Mouse (Mus musculus): Measurements from ENCODE around the gene Zscan21. TPM values are rescaled to one million over a fixed set of nuclear protein-coding genes. Genes with fewer than 3 reads are reported as not detected.
"Not testable (repeated sequence)": the region's sequence is repeated elsewhere in the genome, so short reads cannot be mapped to it uniquely, and the experiment has no call there.

Zscan21 gene
- polyA plus RNA-seq, 1 experiment from 2014 or later = 44.2 TPM

DNA sequence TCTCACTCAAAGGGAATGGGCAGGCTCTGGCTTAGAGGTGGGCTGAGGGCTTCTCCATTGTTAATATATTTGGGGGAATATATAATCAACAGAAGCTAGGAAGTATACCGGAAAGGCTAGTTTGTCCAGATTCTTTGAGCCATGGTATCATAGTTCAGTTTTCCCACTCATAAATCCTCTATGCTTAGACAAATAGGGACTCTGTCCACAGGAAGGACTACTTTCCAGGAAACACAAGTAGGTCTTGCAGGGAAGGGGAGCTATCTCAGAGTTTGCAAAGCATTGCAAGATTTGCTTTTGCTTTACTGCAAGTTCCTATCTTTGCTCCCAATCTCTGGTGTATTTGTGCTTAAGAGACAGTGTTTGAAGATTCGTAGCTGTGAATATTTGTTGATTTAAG, 11.7 kb upstream of the Zscan21 start:
- ATAC-seq (ENCODE audit: insufficient read depth, low FRiP score) = no peak

GRCm38 (mm10) chr5:138107130-138107529, 9.6 kb upstream of the Zscan21 start:
- H3K9me3 ChIP-seq (replicated peaks; ENCODE audit: control insufficient read depth, low read length) = no peaks in the 10 kb centered on the region
- 0 out of 2 replicates have a peak, but pooled peaks cover 7% of the 10 kb centered on the region for H3K36me3 ChIP-seq (ENCODE audit: control insufficient read depth, insufficient read depth, low read length)
- no peak overlapping the region for H3K4me3 ChIP-seq (replicated peaks; ENCODE audit: low read length)
- 0 out of 2 replicates have a peak, but pooled peaks cover 6% of the 10 kb centered on the region for H3K4me1 ChIP-seq (ENCODE audit: control insufficient read depth, insufficient read depth, low read length)
- no peak overlapping the region for H3K9ac ChIP-seq (ENCODE audit: low read length)
- H3K27ac ChIP-seq (ENCODE audit: low read length) = no peak overlapping the region
- H3K4me2 ChIP-seq (ENCODE audit: low read depth, low read length) = no peak overlapping the region
- no peak for ATAC-seq (ENCODE audit: insufficient read depth, low FRiP score)
- no peaks in the 10 kb centered on the region for H3K27me3 ChIP-seq (ENCODE audit: control insufficient read depth, insufficient read depth, low read length)
- WGBS = 60% methylated on average over 3 of the region's 3 CpGs

More for the DNA sequence above, 11.7 kb upstream of the Zscan21 start:
- Histone ChIP-seq H3K9me3 (replicated peaks; ENCODE audit: control insufficient read depth, low read length) (no peaks in the 10 kb centered on the region), H3K27ac (ENCODE audit: low read length) (peak overlapping the region; percentile 4; the same call in 1 of the 2 replicates), H3K36me3 (ENCODE audit: control insufficient read depth, insufficient read depth, low read length) (0 out of 2 replicates have a peak, but pooled peaks cover 10% of the 10 kb centered on the region), H3K4me3 (replicated peaks; ENCODE audit: low read length) (no peak overlapping the region), H3K4me2 (ENCODE audit: low read depth, low read length) (no peak overlapping the region), H3K27me3 (ENCODE audit: control insufficient read depth, insufficient read depth, low read length) (no peaks in the 10 kb centered on the region), H3K4me1 (ENCODE audit: control insufficient read depth, insufficient read depth, low read length) (0 out of 2 replicates have a peak, but pooled peaks cover 6% of the 10 kb centered on the region), H3K9ac (ENCODE audit: low read length) (no peak overlapping the region)
- 70% methylated on average over 2 of the region's 2 CpGs for WGBS

- not testable (repeated sequence) for H3K4me2 ChIP-seq (ENCODE audit: low read depth, low read length); ATAC-seq (ENCODE audit: insufficient read depth, low FRiP score); H3K9ac ChIP-seq (ENCODE audit: low read length); H3K36me3 ChIP-seq (ENCODE audit: control insufficient read depth, insufficient read depth, low read length); H3K4me3 ChIP-seq (replicated peaks; ENCODE audit: low read length); H3K4me1 ChIP-seq (ENCODE audit: control insufficient read depth, insufficient read depth, low read length); H3K27me3 ChIP-seq (ENCODE audit: control insufficient read depth, insufficient read depth, low read length); H3K27ac ChIP-seq (ENCODE audit: low read length); H3K9me3 ChIP-seq (replicated peaks; ENCODE audit: control insufficient read depth, low read length)
- WGBS = 59% methylated on average over 4 of the region's 4 CpGs
These were observed 6.8 kb upstream of the Zscan21 start for GRCm38 (mm10) chr5:138109847-138110396.

DNA sequence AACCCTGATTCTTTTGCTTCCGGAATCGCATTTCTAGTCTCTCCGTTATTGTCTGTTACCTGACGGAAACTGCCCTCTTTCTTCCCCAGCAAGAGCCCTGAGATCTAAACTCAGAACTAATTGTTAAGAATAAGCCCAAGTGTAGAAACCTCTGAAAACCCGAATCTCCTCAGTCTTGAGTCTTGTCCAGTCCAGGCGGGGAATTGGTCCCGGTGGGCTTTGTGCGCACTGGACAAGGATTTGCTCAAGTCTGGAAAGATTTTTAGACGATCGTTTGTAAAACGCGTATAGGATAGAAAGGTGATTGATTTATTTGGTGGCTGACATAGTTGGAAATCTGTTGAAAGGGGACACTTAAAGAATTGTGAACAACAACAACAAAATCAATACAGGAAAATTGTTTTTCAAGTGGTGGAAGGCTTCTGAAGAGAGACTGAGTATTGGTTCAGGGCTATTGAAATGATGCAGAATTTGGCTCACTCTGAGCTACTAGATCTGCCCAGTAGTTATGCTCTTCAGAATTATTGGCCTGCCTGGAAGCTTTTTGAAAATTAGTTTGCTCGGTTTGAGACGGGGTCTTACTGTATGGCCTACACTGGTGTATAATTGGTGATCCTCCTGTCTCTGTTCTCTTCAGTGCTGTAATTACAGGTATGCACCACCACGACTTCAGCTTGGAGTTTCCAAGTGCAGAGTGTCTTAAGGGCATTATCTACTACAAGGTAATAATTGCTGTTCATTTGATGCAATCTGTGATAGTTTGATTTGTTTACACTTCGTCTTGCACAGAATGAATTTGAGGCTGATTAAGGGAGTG, 704 bp downstream of the Zscan21 start:
- Histone ChIP-seq H3K36me3 (ENCODE audit: control insufficient read depth, insufficient read depth, low read length) (peaks cover 7% of the 10 kb centered on the region; the same call in 1 of the 2 replicates), H3K4me3 (replicated peaks; ENCODE audit: low read length) (peak overlapping the region; percentile 82), H3K27ac (ENCODE audit: low read length) (peak overlapping the region; percentile 97), H3K9me3 (replicated peaks; ENCODE audit: control insufficient read depth, low read length) (no peaks in the 10 kb centered on the region), H3K4me2 (ENCODE audit: low read depth, low read length) (peak overlapping the region; percentile 73), H3K27me3 (ENCODE audit: control insufficient read depth, insufficient read depth, low read length) (no peaks in the 10 kb centered on the region), H3K4me1 (ENCODE audit: control insufficient read depth, insufficient read depth, low read length) (peaks cover 10% of the 10 kb centered on the region), H3K9ac (ENCODE audit: low read length) (peak overlapping the region; percentile 83)
- peak; percentile 14; the same call in 1 of the 2 replicates for ATAC-seq (ENCODE audit: insufficient read depth, low FRiP score)
- 4% methylated on average over 16 of the region's 16 CpGs for WGBS

DNA sequence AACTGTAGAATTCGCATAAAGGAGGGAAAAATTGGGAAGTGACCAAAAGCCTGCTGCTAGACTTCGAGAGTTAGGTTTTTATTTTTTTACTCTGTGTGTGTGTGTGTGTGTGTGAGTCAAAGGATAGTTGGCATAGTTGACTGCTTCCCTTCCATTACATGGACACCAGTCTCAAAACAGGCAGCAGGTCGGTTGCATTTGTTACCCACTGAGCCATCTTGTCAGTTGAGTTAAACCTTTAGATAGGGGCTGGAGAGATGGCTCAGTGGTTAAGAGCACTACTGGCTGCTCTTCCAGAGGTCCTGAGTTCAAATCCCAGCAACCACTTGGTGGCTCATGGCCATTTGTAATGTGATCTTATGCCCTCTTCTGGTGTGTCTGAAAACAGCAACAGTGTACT, 1.3 kb downstream of the Zscan21 start:
- Histone ChIP-seq H3K4me2 (ENCODE audit: low read depth, low read length) (peak overlapping the region; percentile 73), H3K4me3 (replicated peaks; ENCODE audit: low read length) (peak overlapping the region; percentile 82), H3K27ac (ENCODE audit: low read length) (0 out of 2 replicates have a peak overlapping the region, but pooled peaks have one; percentile 97), H3K27me3 (ENCODE audit: control insufficient read depth, insufficient read depth, low read length) (no peaks in the 10 kb centered on the region), H3K9ac (ENCODE audit: low read length) (peak overlapping the region; percentile 83), H3K4me1 (ENCODE audit: control insufficient read depth, insufficient read depth, low read length) (peaks cover 10% of the 10 kb centered on the region), H3K36me3 (ENCODE audit: control insufficient read depth, insufficient read depth, low read length) (peaks cover 7% of the 10 kb centered on the region; the same call in 1 of the 2 replicates), H3K9me3 (replicated peaks; ENCODE audit: control insufficient read depth, low read length) (no peaks in the 10 kb centered on the region)
- 61% methylated on average over 3 of the region's 3 CpGs for WGBS
- no peak for ATAC-seq (ENCODE audit: insufficient read depth, low FRiP score)

DNA sequence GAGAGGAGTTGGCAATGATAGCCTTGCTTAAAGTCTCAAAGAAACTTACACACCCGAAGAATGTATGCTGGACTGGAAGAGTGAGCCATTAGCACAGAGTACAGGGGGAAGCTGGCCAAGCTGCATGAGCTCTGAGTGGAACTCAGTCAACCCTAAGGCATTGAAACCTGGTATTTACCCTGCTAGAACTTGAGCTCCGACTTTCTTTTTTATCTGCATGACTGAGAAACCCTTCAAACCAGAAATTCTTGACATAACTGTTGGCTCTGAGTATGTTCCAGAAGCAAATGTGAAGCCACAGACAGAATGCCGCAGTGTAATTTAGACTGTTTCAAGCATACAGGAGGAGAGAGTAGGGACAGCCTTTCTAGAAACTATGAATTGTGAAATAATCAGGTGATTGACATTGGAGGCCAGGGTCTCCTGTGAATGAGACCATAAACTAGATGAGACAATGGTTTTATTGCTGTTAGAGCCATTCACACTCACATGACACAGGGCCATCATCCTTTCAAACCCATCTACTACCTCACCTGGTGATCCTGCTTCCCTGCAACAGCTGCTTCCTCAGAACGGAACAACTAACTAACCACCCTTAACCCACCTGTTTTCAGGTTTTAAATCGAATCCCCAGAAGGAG, 15.8 kb downstream of the Zscan21 start:
- Histone ChIP-seq H3K27me3 (ENCODE audit: control insufficient read depth, insufficient read depth, low read length) (no peaks in the 10 kb centered on the region), H3K27ac (ENCODE audit: low read length) (no peak overlapping the region), H3K4me2 (ENCODE audit: low read depth, low read length) (no peak overlapping the region), H3K9me3 (replicated peaks; ENCODE audit: control insufficient read depth, low read length) (no peaks in the 10 kb centered on the region), H3K4me1 (ENCODE audit: control insufficient read depth, insufficient read depth, low read length) (no peaks in the 10 kb centered on the region), H3K4me3 (replicated peaks; ENCODE audit: low read length) (no peak overlapping the region), H3K9ac (ENCODE audit: low read length) (no peak overlapping the region), H3K36me3 (ENCODE audit: control insufficient read depth, insufficient read depth, low read length) (peaks cover 29% of the 10 kb centered on the region)
- WGBS = 90% methylated on average over 5 of the region's 5 CpGs
- ATAC-seq (ENCODE audit: insufficient read depth, low FRiP score) = no peak

GRCm38 (mm10) chr5:138137257-138137656, 20.6 kb downstream of the Zscan21 start:
- Histone ChIP-seq H3K27ac (ENCODE audit: low read length) (no peak overlapping the region), H3K4me2 (ENCODE audit: low read depth, low read length) (no peak overlapping the region), H3K4me3 (replicated peaks; ENCODE audit: low read length) (no peak overlapping the region), H3K4me1 (ENCODE audit: control insufficient read depth, insufficient read depth, low read length) (no peaks in the 10 kb centered on the region), H3K27me3 (ENCODE audit: control insufficient read depth, insufficient read depth, low read length) (no peaks in the 10 kb centered on the region), H3K9me3 (replicated peaks; ENCODE audit: control insufficient read depth, low read length) (no peaks in the 10 kb centered on the region), H3K36me3 (ENCODE audit: control insufficient read depth, insufficient read depth, low read length) (peaks cover 7% of the 10 kb centered on the region), H3K9ac (ENCODE audit: low read length) (no peak overlapping the region)
- peak; percentile 28; the same call in 1 of the 2 replicates for ATAC-seq (ENCODE audit: insufficient read depth, low FRiP score)
- WGBS = 45% methylated on average over 4 of the region's 4 CpGs

DNA sequence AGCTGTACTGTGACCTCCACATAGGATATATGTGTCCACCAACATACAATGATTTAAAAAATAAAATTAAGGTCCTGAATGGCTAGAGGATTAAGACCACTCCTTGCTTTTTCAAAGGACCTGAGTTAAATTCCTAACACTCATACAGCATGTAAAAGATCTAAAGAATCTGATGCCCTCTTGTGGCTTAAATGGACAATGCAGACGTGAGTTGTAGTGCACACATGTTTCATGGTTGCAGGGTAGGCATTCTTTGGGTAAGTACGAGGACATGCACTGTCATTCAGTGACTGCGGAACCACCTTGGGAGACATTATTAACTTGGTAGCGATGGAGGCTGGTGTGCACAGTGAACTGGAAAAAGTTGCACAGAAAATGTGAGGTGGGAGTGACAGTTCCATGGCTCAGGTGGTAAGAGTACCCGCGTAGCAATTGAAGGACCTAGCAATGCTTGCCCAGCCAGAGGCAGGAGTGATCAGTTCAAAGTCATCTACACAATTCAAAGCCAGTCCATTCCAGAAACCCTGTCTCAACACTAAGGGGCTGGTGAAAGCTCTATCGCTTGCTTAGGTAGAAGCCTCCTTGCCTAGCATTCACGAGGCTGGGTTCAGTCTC, 21.3 kb downstream of the Zscan21 start:
- Histone ChIP-seq H3K4me3 (replicated peaks; ENCODE audit: low read length) (no peak overlapping the region), H3K9ac (ENCODE audit: low read length) (no peak overlapping the region), H3K4me1 (ENCODE audit: control insufficient read depth, insufficient read depth, low read length) (no peaks in the 10 kb centered on the region), H3K36me3 (ENCODE audit: control insufficient read depth, insufficient read depth, low read length) (no peaks in the 10 kb centered on the region; the same call in 1 of the 2 replicates), H3K27me3 (ENCODE audit: control insufficient read depth, insufficient read depth, low read length) (no peaks in the 10 kb centered on the region), H3K27ac (ENCODE audit: low read length) (no peak overlapping the region), H3K4me2 (ENCODE audit: low read depth, low read length) (no peak overlapping the region), H3K9me3 (replicated peaks; ENCODE audit: control insufficient read depth, low read length) (no peaks in the 10 kb centered on the region)
- no peak for ATAC-seq (ENCODE audit: insufficient read depth, low FRiP score)
- WGBS = 56% methylated on average over 8 of the region's 8 CpGs

Measured in stomach, embryonic 16.5 days (tissue).